Mouse (Mus musculus) layer of hippocampus, adult 9-10 months (tissue): ENCODE data around the gene 4930451I11Rik.

Experiments used
- DNase-seq: peaks from one replicate; pipeline ENCODE4 v3.0.0; 2022; ENCODE audit warnings: low spot score

4930451I11Rik gene

DNA sequence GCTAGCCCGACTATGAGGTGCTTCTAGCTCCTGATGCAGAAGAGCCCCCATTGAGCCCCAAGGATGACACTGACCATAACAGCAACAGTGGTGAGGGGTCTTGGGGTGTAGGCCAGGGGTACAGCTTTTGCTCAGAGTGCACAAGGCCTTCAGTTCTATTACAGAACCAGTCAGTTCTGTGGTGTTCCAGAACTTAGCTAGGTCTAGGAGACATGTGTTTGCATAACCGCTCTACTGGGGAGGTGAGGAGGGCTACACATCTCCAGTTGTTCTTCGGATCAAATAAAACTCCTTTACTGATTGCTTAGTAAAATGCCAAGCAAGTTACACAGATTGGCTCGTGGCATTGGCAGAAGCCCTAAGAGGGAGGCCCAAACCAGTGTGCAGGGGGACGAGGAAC lies at the start of gene 4930451I11Rik:
Gene 4930451I11Rik (minus strand): TSS at position 101 of the 400 bp plus-strand sequence.
- no peak for DNase-seq

DNA sequence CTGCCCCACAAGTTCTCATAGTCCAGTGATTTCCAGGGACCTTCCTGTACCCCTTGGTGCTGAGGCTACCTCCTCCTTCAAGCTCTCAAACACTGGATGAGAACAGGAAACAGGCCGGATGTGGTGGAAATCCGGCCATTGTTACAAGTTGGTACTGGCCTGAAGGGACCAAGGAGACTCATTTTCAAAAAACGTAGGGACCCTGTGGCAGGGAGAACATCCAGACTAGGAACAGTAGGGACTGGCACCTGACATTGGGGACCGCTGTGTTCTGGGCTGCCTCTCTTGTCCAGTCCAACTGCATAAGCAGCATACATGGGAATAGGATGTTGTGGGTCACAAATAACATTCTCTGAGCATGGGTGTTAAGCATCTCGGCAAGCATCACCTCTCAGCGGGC lies 49.6 kb upstream of the 4930451I11Rik start:
- no peak for DNase-seq

DNA sequence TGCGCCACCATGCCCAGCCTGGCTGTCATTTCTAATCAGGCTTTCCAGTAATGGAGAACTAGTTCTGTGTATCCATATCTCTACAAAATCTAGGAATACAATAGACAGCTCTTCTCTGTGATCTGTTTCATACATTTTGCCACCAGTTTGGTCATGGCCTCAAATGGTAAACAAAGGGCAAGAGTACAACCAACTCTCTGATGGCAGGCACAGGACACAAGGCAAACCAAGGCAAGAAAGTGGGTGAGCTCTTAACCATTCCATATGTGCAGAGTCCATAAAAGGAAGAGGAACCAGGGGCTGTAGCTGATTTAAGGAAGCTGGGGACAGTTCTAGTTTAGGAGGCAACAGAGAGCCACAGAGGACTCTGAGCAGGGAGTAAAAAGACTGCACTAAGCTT lies 45.8 kb upstream of the 4930451I11Rik start:
- no peak for DNase-seq

DNA sequence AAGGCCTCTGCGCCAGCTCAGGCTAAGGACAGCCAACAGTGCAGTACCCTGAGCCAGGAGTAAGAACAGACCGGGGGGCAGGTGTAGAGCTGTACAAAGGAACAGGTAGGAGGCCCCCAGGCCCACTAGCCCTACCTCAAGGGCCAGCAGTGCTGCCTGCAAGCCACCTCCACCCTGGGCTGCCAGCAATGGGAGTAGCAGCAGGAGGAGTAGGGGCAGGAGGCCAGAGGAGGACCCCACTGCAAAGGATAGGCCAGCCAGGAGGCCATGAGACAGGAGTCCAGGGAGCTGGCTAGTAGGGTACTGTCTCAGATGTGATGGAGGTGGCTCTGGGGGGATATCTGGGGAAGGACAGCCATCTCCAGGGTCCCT lies 39.1 kb upstream of the 4930451I11Rik start:
- DNase-seq, result no peak

DNA sequence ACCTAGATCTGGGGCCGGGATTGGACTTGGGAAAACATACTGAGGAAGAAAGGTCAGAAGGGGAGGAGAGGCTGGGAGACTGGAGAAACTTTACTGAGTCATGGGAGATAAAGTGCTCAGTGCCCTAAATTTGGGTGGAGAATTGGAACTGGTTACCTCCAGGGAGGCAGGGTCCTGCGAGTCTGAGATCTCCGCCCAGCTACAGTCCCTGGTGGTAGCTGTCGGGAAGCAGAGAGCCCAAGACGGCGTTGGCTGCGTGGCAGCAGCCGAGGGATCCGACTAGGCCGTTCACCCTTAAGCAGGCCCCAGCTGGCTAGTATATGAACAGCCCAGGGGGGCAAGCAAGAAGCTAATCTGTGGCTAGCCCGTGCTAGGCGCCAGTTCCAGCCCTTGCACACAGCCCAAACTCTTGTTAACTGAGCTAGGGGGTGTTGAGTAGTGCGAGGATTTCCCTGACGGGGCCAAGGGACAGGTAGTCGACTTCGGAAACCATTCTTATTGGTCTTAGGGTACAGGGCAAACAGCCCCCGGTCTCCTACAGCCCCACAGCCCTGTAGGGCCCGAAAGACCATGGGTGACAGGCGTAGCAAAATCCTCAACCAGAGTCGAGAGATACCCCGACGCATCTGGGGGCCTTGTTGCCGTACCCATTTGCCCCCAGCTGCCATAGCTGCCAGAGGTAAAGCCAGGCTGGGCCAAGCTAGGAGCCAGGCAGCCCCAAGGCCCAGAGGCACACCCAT lies 38.5 kb upstream of the 4930451I11Rik start:
- DNase-seq, result no peak

DNA sequence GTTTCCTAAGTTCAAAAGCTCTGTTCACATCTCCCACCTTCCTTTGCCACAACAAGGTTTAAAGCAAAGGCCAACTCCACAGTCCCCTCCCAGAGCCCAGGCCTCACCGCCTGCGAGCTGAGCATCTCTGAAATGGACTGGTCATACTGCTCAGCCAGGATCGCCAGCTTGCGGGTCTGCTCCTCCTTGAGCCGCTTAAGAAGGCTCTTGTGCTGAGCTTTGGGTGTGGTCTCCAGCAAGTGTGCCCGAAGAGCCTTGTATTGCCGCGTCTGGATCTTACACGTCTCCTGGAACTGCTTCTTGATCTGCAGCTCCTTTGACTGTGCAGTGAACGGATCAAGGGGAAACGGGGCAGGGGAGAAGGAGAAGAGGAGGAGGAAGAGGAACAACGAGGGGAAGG lies 36.6 kb upstream of the 4930451I11Rik start:
- no peak for DNase-seq

DNA sequence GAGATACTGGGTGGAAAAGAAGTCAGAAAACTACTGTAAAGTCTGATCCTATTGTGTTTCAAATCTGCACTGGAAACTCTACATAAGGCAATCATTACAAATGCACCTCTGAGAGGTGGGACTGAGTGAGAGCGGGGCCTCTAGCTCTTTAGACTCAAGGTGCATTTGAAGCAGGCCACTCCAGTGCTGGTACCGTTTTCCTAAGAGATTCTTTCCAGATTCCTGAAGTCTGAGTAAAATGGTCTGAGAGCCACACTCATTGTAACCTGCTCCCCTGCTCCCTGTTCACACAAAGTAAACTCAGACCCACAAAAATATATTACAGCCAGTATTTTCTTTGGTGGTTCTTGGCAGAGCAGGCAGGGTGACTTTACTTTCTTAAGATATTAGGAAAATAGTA lies 36.1 kb upstream of the 4930451I11Rik start:
- DNase-seq, result no peak

DNA sequence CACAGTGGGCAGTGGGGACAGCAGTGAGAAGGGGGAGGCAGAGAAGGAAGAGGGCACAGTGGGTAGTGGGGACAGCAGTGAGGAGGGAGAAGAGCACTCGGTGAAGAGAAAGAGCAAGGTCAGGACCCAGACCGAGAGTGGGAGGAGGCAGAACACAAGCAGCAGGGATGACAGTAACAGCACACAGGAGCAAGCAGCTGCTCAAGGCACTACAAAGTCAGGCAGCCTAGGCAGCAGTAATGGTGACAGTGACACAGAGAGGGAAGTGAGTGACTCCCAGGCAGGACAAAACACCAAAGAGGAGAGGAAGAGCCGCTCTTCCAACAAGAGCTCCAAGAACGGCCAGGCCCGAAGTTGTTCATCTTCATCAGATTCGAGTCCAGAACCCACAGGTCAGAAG lies 32.4 kb upstream of the 4930451I11Rik start:
- no peak for DNase-seq

DNA sequence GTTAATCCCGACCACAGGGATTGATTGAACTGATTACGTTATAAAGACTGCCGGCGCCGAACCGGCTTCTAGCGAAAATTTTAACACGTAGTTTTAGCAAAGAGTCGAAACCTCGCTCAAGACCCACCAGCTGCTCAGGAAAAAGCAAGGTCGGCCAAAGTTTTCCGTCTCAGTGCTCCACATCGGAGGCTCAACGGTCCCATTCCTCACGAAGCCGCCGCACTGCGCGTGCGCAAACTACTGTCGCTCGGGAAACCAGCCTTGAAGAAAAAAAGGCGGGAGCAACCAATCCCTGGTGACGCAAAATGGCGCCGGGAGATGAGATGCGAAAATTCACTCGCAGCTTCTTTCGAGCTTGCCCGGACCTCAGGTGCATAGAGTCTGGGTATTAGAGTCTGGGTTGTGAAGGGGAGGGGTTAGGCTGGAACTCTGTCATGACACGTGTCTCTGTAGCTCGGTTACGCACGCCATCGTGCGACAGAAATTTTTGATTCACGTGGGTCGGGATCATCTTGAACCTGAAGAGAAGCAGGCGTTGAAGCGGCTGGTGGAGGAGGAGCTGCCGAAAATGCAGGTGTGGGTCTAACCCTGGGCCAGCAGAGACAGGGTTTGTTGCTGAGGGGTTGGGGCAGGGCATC lies 30.8 kb upstream of the 4930451I11Rik start, which contains the start of gene Ino80e:
Gene Ino80e (minus strand): TSS at position 231 of the 638 bp plus-strand sequence.
- peak; percentile 80 for DNase-seq

DNA sequence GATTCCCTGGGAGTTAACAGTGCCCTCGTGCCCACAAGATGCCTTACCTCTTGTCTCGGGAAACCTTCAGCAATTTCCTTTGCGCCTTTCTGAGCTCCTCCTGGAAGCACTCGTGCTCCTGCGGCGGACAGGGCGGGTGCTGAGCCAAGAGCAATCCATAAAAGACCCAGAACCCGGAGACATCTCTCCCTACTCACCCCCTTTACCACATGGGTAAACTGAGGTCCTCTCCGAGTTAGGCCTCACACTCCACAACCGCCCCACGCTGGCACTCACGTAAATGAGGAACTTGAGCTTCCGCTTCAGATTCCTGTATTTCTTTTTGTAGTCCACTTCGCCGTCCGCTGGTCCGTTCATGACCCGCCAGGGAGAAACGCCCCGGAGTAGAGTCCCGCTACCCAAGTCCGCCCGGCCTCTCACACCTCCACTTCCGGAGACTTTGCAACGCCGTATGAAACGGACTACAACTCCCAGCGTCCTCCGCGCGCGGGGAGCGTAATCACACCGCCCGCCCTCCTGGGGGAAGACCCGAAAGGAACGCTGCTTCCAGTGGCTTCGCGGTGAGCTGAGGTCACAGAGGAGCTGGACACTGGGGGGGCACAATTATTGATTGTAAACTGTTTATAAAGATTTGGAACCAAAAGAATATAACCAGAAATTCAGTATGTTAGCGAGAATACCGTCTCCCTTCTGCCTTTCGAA lies 30.1 kb upstream of the 4930451I11Rik start, which contains the start of gene Hirip3:
Gene Hirip3 (plus strand): TSS at position 544 of the 702 bp plus-strand sequence.
- peak; percentile 78 for DNase-seq

DNA sequence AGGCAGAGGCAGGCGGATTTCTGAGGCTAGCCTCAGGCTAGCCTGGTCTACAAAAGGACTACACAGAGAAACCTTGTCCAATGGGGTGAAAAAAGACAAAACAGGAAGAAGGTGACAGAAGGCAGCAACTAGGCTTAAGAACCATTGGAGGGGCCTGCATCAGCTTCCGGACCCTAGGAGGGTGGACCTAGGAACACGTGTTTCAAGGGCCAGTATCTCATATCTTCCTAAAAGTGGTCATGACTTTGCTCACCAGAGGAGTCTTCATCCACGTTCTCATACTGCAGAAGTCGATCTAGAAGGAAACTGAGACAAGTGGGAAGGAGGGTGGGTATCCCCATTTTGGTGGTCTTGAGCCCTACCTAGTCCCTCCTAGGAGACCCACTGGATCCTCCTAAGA lies 29.5 kb upstream of the 4930451I11Rik start:
- DNase-seq, result no peak

DNA sequence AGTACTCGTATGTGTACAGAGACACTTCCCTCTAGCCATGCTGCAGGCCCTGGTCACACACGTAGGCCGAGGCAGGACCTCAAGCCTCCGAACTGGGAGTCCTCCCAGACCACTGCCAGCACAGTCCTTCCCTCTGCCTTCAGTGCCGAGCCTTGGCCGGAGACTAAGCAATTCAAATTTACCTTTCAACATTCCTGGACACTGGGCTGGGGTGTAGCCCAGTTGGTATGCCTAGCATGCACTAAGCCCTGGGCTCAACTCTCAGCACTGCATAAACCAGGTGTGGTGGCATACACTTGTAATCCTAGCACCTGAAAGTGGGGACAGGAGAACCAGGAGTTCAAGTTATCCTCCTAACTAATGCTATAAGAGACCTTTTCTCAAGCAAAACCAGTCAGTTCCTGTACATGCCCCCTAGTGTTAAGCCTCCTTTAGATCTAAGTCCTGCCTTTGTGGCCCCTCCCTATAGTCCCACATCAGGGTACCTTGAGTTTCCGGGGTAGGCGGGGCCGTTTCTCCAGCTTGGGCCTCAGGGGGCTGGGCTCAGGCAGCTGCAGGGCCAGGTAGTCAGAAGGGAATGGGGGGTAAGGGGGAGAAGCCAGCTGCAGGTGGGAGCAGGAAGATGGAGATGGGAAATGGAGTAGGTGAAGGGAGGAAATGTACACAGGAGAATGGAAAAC lies 25.4 kb upstream of the 4930451I11Rik start:
- DNase-seq, result no peak

DNA sequence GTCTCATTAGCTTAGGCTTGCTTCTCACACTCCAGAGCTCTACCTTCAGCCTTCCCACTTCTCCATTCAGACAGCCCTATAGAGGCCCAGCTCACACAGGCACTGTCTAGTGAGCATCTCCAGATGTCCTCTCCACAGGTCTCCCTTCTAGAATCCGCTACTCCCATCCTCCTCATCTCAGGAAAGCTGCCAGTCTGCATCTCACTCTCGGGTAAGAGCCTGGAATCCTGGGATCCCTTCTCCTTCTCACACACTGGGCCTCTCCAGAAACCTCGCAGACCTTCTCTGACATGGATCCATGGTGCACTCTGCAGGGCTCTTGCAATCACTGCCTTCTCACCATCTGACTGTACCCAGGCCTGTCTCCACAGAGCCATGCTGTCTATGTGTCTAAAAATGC lies 24.2 kb upstream of the 4930451I11Rik start:
- no peak for DNase-seq

DNA sequence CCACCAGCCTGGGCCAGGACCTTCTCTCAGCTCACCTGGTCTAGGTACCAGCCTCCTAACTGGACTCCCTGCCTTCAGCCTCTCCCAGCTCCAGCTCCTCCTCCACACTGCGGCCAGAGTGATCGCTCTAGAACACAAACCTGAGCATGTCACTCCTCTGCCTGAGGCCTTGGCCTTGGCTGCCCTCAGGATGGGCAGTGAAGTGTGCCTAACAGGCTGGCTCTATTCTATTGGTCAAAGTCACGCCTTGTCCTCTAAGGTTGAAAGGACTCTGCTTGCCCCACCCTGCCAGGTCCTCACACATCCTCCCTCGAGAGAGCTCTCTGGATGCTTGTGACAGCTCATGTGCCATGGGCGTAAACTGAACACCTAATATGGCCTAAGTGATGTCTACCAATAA lies 22.0 kb upstream of the 4930451I11Rik start:
- no peak for DNase-seq

DNA sequence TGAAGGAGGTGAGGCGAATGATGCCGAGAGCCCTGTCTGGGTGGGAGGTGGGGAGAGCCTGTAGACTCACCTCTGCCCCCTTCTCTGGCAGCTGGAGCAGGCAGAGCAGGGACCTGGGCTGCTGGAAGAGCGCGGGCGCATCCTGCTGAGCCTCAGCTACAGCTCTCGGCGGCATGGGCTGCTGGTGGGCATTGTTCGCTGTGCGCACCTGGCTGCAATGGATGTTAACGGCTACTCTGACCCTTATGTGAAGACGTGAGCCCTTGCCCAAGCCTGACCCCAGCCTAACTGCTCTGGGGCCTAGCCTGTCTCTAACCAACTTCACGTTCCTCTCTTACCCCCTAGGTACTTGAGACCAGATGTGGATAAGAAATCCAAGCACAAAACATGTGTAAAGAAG lies 19.8 kb upstream of the 4930451I11Rik start:
- no peak for DNase-seq

DNA sequence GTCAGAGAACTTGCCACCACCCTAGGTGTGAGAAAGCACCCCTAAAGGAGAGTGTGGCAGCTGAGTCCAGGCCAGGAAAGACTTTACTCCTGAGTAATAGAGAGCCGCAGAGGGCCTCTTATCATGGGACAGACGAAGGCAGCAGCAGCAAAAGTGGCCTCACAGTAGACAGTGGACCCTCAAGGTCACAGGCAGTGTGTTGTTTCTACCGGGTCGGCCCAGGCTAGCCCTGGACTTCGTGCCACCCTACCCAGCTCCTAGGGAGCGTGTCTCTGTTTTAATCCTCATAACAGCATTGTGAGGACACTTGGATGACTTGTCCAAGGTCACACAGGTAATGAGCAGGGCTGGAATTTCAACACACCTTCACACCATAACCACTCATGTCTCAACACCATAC lies 18.7 kb upstream of the 4930451I11Rik start:
- DNase-seq, result no peak

DNA sequence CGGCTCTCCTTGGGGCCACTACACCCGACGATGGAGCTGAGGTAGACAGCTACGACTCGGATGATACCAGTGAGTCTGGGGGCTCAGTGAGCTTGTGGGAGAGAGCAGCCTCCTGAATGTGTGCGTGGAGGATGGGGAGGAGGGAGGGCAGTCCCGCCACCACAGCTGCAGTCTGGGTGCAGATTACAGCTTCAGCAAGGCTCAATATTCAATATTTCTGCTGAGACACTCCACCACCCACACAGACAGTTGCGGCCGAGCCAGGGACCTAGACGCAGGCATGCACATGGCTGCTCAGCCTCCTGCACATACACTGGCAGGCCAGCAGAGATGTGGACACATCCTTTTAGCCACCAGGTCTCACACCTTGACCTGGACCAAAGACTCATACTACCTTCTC lies 17.4 kb upstream of the 4930451I11Rik start:
- no peak for DNase-seq

DNA sequence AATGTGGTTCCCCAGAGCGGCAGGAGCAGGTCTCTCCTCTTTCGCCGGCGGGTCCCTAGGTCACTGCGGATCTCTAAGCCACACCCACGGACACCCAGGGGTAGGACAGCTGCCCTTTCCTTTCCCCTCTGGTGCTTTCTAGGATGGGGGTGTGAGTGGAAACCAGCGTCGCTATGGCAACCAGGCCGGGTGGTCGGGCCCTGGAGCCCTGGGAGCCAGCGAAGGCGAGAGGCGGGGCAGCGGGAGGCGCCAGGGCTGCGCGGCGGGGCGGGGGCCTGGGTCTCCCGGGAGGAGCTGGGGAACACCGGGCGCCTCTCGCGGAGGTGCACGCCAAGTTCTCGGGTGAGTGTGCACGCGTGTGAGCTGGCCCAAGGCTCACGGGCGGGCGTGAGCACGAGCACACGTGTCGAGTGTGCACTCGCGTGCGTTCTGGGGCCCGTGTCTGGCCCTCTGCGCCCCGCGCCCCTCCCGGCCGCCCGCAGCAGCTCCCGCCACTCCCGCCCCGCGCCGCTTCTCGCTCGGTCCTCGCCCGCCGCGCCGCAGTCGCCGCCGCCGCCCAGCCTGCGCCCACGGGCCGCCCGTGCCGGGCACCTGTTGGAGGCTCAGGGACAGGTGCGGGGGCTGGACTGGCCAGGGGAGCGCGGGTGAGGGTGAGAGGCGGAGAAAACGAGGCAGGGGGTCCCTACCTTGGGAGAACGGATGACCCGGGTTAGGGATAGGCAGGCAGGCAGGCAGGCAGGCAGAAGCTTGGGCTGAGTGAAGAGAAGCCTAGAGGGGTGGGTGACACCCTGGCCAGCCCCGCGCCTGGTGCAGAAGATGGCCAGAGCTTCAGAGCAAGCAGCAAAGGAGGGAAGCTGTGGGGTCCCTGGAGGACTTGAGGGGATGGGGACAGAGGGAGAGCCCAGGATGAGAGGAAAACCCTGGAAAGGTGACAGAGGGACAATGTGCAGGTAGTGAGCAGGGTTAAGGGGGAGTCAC lies 16.3 kb upstream of the 4930451I11Rik start:
- no peak for DNase-seq

DNA sequence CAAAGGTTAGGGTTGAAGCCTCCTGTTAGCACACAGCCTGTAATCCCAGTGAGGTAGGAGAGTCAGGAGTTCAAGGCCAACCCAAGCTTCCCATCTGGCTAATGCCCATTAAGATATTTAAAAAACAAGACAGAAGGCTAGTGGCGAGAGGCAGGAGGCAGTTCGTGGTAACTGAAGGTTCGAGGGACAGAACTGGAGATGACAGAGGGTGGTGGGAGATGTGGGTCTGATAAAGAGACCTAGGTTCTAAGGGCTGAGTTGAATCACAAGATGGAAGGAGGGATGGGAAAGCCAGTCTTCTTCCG lies 15.6 kb upstream of the 4930451I11Rik start, which contains the start of gene Doc2a:
Gene Doc2a (plus strand): TSS at position 301 of the 305 bp plus-strand sequence.
- DNase-seq, result no peak

DNA sequence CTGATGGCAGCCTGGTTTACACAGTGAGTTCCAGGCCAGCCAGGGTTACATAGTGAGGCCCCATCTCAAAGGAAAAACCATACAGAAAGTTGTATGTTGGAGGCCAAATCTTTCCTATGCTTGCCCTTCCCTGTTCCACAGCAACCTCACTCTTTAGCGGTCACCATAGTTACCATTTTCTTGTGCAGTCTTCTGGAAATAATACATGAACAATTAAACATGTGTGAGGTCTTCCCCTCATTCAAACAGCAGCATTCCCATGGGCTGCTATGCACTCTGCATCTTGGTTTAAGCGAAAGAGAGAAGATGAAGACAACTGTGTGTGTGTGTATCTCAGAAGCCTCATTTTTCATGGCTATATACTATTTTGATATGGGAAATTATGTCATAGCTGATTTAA lies 14.1 kb upstream of the 4930451I11Rik start:
- DNase-seq, result no peak

DNA sequence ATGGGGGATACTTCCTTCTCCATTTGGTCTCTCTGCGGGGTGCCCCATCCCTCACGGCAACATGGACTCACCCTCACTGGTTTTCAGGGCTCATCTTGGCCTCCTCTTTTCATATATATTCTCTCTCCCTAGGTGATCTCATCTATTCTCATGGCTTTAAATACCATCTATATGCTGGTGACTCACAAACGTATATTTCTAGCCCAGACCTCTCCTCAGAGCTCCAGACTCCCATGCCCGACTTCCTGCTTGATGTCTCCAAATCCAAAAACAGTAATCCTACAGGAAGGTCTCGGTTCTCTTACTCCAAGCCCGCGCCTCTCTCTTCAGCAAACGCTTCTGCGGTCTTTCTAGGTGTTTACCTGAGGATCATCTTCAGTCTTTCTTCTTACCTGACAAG lies 11.8 kb upstream of the 4930451I11Rik start:
- DNase-seq, result no peak
